Mouse (Mus musculus): ENCODE measurements around the gene Taf1a. TPM values are rescaled to one million over a fixed set of nuclear protein-coding genes. Genes with fewer than 3 reads are reported as not detected.
A peak's percentile ranks its signal among the peaks of the same experiment; 100 is the strongest.
"Not testable (repeated sequence)": the region's sequence is repeated elsewhere in the genome, so short reads cannot be mapped to it uniquely, and the experiment has no call there.

The Taf1a gene
- total RNA-seq (2021): 10 to 100 TPM; 15.9 to 16.6 TPM
- long read RNA-seq, experiment 1, partial matches to known transcripts: 0 of 1 reads
- long read RNA-seq, experiment 1, other reads (novel, unspliced or antisense): 1 of 1 reads
- long read RNA-seq, experiment 2, partial matches to known transcripts: 0 of 1 reads
- long read RNA-seq, experiment 2, other reads (novel, unspliced or antisense): 1 of 1 reads

GRCm38 (mm10) chr1:183388426-183389406 lies at the start of gene Taf1a:
TSS of gene Taf1a (plus strand) at chr1:183388981.
- DNase-seq (ENCODE audit: low spot score in 2 of 2): peak; percentile 68 to 87

GRCm38 (mm10) chr1:183342902-183343301 lies 45.9 kb upstream of the Taf1a start:
- not testable (repeated sequence) for DNase-seq (ENCODE audit: low spot score in 2 of 2)

- peak; percentile 68 to 71 for DNase-seq (ENCODE audit: low spot score in 2 of 2)
These were observed 43.6 kb upstream of the Taf1a start for GRCm38 (mm10) chr1:183344886-183345816.

GRCm38 (mm10) chr1:183345817-183346195 lies 43.0 kb upstream of the Taf1a start:
- no peak for DNase-seq (ENCODE audit: low spot score in 2 of 2)

DNA sequence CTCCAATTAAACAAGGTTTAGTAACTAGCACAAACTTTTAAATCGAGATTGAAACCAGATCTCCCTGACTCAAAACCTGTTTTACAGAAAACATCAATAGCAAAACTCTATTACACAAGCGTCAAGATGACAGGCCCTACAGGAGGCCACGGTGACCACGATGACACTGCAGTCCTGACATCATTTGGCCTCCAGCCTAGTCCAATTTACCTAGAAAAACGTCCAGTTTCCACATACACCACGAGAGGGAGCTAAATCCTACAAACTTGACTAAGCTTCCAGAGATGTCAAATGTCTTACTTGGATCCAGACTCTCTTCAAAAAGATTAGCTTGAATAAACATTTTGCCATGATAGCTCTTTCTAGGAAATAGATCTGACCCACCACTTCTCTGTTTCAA lies 38.9 kb upstream of the Taf1a start:
- peak in 1 of 2 experiments; percentile 19 for DNase-seq (ENCODE audit: low spot score in 2 of 2)

DNA sequence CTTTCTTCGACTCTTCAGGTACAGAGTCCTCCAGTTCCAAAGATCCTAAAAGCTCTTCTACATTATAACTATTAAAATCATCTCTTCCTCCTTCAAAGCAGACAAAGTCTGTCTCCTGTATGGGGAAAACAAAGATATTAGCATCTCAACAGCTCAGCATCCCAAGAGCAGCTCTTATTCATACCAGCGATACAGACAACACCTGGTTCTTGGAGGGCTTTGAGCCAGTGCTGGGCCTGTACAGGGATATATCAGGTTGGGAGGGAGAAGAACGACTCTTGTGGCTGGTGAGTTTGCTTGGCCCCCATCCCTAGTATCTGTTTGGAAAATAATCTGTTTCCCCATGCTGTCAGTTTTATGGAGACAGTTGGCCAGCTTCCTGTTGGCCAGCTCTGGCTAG lies 29.9 kb upstream of the Taf1a start:
- DNase-seq (ENCODE audit: low spot score in 2 of 2): no peak

DNA sequence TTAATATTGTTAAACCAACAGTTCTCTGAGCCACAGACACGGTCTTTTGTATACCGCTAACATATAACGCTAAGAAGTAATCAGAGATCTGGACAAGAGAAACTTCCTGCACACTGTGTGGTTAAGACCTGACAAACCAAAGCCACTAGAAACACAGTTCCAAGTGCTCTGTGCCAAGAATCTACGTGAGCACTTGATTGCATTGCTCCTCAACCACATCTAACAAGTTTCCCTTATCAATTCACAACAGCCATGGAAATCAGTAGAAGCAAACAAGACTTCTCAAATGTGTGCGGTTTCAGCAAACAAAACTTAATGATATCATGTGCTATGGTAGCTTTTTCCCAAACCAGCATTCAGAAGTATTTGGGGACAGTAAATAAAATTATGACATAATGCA lies 26.5 kb upstream of the Taf1a start:
- DNase-seq (ENCODE audit: low spot score in 2 of 2): no peak

DNA sequence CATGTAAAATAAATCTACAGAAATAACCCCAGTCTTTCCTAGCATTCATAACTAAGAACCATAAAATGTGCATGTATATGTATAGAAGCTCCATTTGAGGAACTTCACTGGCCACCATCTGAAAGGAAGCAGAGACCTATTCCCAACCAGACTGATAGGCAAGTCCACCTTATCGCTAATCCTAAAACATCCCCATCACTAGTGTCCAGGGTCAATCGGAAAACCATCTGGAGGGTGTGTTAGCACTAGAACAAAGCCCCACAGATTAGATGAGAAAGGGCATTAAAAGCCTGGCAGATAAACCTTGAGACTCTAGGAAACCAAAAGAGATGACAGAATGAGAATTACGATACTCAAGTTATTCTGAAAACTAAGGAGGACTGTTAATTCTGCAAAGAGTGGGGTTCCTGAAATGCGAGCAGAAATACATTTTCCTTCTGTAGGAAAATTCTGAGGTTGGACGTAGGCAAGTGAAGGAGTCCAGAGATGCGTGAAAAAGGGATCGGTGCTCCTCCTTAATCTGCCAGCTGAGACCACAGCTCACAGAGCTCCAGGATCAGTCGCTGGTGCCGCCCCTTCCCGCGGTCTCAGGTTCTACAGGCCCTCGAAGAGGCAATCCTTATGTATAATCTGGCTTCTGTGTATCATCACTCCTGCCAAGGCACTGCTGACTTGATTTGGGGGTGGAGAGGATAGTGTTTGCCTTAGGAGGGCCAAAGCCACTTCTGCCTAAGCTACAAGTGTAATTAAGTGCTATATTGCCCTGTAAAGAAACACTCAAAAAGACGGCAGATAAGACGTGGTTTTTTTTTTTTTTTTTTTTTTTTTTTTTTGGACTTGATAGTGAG lies 25.8 kb upstream of the Taf1a start:
- DNase-seq (ENCODE audit: low spot score in 2 of 2): no peak

GRCm38 (mm10) chr1:183363577-183363867 lies 25.3 kb upstream of the Taf1a start:
- no peak for DNase-seq (ENCODE audit: low spot score in 2 of 2)

GRCm38 (mm10) chr1:183366361-183366760 lies 22.4 kb upstream of the Taf1a start:
- no peak for DNase-seq (ENCODE audit: low spot score in 2 of 2)

DNA sequence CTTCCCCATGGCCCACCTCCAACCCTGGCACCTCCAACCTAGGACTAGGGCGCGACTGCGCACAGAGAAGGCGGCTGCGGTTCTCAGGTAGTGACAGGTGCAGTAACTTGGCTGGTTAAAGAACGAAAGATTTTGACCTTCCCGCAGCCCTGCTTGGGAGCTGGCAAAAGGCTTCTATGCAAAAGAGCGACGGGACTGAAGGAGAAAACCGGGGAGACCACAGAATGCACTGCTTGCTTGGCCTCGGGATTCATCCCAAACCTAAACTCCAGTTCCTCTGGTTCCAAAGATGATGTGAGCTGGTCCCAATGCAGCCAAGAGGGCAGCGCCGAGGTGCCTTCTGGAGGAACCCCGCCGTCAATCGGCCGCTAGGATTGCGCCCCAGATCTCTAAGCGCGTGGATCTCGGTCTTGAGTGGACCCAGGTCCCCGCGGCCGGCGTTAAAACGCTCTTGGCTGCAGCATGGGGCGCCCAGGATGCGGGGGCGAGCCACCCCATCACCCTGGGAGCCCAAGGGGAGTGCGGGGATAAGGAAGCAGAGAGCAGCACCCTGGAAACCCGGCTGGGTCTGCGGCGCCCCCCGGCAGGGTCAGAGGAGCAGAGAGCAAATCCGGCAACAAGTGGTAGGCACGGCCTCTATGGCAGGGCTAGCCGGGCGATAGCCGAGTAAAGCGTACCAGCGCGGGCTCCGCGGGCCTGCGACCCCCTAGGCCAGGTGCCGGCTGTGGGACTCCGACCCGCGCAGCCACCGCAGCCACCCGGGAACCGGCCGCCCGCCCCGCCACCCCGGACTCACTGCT lies 20.0 kb upstream of the Taf1a start:
- no peak for DNase-seq (ENCODE audit: low spot score in 2 of 2)

DNA sequence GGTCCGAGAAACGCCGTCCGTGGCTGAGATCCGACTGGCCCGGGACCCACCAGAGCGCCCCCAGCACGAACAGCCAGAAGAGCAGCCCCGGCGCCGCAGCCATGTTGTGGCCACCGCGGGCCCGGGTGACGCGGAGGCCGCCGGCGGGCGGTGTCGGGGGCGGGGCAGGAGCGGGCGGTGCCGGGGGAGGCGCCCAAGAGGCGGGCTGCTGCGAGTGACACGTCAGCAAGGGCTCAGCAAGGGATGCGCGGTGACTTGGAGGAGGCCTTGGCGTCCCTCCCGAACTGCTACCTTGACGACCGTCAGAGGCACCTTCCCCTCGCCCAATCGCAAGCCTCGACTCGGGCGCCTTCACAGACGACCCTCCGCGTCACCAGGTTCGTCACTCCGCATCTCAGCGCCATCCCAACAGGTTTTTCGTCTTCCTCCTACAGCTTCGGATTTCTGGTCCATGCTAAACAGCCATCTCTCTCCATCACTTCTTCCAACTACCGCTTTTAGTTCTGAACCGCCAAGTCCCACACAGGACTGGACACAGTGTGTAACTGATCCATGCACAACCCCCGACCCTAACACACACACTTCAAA lies 19.3 kb upstream of the Taf1a start, which contains the start of gene Mia3:
TSS of gene Mia3 (minus strand) at position 127 of the 588 bp plus-strand sequence.
- peak; percentile 83 to 84 for DNase-seq (ENCODE audit: low spot score in 2 of 2)

DNA sequence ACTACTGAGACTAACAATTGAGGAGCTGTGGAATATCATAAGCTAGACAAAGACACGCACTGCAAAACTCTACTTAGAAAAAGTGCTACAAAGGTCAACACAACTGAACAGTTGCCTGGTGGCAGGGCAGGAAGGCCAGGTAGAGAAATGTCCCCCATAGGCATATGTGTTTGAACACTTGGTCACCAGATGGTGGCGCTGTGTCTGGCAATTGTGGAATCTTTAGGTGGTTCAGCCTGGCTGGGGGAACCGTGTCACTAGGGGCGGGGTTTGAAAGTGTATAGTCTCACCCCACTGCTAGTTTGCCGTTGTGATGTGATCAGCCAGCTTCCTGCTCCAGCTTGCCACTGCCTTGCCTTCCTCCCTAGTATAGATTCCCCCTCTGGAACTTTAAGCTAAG lies 14.1 kb upstream of the Taf1a start:
- DNase-seq (ENCODE audit: low spot score in 2 of 2): no peak

DNA sequence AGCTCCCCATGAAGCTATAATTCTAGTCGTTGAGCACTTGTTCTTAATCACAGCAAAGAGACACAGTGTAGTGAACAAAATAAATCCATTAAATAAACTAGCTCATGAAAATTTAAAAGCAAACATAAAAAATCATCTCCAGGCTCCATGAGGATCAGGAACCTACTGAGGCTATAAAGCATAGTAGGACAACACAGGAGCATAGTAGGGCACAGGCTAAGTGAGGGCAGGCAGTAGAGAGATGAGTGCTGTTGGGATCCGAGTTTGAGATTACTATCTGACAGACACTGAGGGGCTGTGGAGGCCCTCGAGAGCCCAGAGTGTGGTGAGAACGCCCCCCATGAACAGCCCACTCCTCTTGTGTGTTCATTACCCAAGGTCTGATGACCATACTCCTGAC lies 11.7 kb upstream of the Taf1a start:
- no peak for DNase-seq (ENCODE audit: low spot score in 2 of 2)

GRCm38 (mm10) chr1:183378321-183378941 lies 10.3 kb upstream of the Taf1a start:
- no peak for DNase-seq (ENCODE audit: low spot score in 2 of 2)

DNA sequence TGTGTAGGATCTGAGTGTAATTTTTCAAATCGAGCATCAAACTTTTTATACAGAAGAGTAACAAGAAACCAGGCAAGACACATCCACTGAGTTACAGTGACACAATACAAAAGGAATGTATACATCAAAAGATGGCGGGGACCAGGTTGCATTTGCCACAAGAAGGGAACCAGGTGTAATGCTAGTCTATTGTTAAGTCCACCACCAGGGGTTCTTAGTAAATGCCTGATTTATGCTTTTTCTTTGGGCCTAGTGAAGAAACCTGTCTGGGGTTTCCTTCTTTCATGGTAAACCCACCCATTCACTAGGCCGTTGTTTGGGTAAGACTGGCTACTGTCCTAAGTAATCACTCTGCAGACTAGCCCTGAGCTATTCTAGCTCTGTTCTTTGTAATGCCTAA lies 9.4 kb upstream of the Taf1a start:
- not testable (repeated sequence) for DNase-seq (ENCODE audit: low spot score in 2 of 2)

- no peak for DNase-seq (ENCODE audit: low spot score in 2 of 2)
These were observed 7.0 kb upstream of the Taf1a start for GRCm38 (mm10) chr1:183381816-183382215.

- no peak for DNase-seq (ENCODE audit: low spot score in 2 of 2)
These were observed 6.2 kb upstream of the Taf1a start for GRCm38 (mm10) chr1:183382621-183383020.

DNA sequence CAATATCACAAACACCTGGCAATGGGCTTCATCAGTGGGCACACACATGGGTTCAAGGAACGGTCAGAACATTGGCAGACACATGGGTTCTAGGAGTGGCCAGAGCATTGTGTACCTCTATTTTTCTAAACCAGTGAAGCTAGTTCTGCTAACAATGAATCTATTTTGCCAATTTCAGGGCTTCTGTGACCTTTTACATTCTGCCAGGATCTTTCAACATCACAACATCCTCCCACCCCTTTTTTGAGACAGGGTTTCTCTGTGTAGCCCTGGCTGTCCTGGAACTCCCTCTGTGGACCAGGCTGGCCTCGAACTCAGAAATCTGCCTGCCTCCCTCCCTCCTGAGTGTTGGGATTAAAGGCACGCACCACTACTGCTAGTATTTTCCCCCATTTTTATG lies 1.4 kb upstream of the Taf1a start:
- not testable (repeated sequence) for DNase-seq (ENCODE audit: low spot score in 2 of 2)

Data from adrenal gland, postnatal 4 days (tissue).